Mouse (Mus musculus): ENCODE results near the gene Ptov1. TPM values are rescaled to one million over a fixed set of nuclear protein-coding genes. Genes with fewer than 3 reads are reported as not detected.

The Ptov1 gene
- polyA plus RNA-seq, 3 experiments from 2014 or later = 1.9 to 5.6 (median 3.2) TPM

DNA sequence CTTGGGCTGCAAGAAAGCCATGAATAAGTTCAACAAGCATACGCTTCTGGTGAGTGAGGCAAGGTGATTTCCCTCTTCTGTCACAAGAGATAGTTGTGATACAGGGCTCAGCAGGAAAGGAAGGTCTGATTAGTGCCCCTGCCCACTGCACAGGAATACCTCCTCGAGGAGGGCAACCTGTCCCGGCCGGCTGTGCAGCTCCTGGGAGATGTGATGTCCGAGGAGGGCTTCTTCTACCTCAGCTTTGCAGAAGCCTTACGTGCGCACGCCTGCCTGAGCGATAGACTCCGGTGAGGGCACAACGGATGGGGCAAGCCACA is 30.5 kb downstream of the Ptov1 start:
- peak; percentile 35 for ATAC-seq

DNA sequence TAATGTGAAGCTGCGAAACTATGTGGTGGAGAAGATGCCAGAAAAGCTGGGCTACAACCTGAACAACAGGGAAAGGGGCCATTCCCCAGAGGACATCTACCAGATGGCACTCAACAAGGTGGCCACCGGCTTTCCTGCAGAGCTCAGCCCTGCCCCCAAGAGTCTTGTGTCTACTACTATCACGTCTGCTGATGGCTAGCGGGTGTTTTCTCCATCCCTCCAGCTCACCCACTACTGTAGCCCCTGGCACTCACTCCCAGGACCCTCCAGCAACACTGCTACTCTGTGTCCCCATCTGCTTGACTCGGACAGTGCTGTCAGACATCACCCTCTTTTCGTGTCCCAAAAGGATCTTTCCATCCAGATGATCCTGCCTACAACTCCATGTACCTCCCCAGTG is 31.5 kb downstream of the Ptov1 start:
- ATAC-seq = no peak

DNA sequence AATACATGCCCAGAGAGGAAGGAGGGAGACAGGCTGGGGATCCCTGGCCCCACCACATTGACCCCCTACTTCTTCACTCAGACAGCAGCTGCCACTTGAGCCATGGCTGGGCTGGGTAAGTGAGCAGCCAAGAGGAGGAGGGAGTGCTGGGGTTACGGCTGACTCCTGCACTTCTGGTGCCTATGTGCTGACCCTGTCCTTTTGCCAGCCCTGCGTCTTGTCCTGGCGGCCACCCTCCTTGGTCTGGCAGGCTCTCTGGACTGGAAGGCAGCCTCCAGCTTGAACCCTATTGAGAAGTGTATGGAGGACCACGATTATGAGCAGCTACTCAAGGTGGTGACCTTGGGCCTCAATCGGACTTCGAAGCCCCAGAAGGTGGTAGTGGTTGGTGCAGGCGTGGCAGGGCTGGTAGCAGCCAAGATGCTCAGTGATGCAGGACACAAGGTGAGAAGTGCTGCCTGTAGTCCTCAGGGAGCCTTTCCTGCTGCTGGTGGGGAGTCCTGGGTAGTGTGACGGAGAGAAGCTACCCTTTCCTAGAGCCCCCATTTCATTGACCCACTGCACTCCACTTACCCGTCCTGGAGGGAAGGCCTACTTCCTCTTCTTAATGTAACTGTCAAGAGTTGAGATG is 33.0 kb downstream of the Ptov1 start:
- ATAC-seq = no peak

DNA sequence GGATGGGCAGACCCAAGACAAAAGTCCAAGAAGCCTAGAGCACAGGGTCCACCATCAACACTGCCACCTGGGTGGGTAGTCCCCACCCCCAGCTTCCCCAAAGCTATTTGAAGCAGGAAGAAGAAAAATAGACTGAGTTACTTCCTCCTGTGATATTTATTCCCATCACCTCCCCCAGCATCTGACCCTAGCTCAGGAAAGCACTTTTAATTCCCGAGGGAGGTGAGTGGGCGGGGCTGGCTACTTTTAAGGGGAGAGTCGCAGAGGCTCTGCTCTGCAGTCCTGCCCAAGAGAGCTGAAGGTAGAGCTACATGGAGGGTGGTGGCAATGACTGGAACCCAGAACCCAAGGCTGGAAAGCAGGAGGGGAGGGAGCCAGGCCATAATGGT is 33.6 kb downstream of the Ptov1 start:
- no peak for ATAC-seq

DNA sequence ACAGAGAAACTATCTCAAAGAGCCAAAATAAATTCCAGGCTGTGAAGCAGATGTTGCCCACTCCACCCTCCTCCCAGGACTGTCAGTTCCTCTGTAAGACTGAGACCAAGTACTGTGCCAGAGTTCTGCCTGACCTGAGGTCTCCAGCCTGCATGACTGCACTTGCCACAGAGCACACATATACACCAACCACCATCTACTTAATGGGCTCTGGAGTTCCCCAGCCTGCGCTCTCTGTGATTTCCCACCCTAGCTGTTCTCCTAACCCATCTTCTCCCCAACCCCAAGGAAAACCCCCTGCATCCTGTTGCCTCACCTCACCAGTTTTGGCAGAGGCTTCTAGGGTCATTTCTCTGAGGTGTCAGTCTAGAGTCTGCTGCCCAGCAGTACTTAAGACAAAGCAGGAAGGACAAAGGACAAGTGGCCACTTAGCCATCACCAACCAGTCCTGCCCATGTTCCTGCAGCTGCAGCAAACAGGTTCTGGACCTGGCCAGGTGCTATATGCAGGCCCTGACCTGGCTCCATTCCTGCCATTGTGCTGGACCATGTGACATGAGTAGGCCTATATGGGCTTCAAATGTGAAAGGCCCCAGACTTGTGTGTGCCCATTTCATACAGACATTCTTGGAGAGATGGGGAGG is 34.1 kb downstream of the Ptov1 start:
- no peak for ATAC-seq

DNA sequence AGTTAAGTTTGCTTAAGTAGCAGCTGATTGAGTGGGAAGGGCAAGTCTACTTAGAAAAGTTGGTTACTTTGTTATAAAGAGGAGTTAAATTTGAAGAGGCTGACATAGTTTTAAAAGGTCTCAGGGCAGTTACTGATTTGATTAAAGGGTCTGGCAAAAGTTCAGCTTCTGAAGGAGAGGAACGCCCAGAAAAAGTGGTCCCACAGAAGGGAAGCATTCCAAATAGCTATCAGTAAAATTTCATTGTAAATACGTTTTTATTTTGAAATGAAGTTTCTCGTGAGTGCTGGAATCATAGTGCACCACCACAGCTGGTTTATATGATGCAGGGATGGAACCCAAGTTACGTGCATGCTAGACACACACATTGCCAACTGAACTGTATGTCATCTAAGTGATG is 36.8 kb downstream of the Ptov1 start:
- no peak for ATAC-seq

DNA sequence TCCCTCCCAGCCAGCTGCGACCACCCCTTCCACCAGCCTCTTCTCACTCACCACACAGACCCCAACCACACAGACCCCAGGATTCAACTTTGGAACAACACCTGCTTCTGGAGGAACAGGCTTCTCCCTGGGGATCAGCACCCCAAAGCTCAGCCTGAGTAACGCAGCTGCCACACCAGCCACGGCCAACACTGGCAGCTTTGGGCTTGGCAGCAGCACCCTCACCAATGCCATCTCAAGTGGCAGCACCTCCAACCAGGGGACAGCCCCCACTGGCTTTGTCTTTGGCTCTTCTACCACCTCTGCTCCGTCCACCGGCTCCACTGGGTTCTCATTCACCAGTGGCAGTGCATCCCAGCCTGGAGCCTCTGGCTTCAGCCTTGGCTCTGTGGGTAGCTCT is 40.9 kb downstream of the Ptov1 start:
- ATAC-seq = no peak

DNA sequence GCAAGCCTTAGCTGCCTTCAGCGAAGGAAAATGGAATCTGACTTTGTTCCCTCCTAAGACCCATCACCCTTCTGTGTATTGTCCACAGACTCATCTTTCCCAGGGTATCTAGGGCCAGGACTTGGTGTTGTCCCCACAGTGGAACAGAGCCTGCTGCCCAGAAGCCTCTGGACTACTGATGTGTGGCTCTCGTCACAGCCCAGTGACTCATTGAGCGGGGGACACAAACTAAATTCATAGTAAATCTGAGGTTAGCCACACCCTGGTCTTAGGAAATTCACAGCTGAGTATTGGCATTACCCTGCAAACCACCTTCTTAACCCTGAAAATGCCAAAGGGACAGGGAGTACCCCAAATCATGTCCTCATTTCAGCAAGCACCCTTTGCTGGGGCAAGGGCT is 42.8 kb downstream of the Ptov1 start:
- ATAC-seq = no peak

DNA sequence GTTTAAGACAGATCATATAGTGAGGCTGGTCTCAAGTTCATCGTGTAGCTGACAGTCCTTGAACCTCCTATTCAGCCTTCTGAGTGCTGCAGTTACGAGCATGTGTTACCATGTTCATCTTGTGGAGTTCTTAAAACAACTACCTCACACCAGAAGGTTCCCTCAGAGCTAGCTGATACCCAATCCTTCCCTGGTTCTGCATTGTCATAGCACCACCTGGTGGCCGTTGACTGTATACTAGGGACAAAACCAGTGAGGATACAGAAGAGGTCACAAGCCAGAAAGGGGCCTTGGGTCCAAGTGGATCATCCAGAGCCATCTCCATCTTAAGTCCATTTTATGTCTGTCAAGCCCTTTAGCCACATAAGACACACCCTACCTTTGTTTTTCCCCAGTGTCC is 44.7 kb downstream of the Ptov1 start:
- peak; percentile 88 for ATAC-seq

DNA sequence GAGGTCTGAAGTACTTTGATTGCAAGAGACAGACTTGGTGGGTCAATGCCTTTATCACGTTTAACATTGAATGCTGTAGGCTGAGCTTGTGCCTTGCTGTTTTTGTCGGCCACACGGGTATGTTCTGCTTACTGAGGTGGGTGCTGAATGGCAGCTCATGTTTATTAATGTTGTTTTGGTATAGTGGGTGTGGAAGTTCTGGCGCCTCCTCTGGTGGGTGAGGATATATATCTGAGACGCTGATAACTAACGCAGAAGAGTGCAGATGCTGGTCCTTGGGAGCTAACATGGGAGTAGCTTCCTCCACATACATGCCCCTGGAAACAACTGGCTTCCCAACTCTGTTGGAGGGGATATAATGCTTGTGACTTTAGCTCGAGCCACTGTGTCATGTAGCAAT is 46.2 kb downstream of the Ptov1 start:
- ATAC-seq = no peak

DNA sequence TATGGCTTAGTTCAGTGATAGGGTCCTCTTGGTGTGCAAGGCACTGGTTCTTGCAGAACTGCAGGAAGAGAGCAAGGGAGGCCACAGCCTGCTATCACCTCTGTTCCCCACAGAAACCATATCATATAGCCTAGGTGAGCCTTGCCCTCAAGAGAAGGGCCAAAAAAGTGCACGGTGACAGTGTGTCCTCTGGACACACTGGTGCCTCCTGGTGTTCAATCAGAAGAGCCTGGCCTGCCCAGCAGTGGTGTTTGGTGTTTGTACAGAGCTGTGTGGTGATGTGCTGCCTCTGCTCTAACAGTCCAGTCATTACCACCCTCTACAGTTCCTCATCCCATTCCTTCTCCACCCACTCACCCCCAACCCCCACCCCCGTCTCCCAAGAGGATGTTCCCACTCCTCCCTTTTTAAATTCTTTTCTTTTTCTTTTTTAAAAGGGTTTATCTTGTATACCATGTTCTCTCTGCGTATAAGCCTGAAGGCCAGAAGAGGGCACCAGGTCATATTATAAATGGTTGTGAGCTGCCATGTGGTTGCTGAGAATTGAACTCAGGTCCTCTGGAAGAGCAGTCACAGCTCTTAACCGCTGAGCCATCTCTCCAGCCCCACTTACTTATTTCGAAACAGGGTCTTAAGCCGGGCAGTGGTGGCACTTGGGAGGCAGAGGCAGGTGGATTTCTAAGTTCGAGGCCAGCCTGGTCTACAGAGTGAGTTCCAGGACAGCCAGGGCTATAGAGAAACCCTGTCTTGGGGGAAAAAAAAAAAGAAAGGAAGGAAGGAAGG is 47.7 kb downstream of the Ptov1 start:
- no peak for ATAC-seq

DNA sequence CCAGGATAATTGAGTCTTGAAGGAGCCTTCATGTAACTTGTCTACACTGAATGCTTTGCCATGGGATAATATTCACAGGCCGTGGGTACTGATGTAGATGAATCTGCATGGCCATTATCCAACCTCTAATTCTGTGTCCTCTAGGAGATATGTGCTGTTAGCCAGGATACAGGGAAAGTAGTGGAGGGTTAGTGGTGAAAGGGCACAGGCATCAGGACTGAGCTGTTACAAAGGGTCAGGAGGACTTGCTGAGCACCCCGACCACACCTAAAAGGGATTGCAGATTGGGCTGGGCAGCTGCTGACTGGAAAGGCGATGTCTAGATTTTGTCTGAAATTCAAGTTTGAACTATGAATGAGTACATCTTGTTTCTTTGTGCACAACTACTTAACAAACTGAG is 49.1 kb downstream of the Ptov1 start:
- no peak for ATAC-seq

DNA sequence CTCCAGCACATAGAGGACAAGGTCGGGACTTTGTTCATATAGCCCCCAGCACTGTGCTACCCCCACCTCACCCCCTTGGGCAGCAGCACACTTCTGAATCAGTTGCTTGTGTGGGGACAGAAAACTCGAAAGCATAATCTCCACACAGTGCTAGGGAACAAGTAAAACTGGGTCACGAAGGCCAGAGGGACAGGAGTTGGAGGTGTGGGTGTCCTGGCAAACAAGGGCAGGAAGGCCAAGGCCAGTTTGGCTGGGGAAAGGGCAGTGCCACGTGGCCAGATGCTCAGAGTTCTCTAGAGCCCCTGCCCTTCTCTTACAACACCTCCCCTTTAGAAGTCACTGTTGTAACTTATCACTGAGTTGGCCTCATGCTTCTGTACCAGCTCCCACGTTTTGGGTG is 49.7 kb downstream of the Ptov1 start:
- ATAC-seq = no peak

DNA sequence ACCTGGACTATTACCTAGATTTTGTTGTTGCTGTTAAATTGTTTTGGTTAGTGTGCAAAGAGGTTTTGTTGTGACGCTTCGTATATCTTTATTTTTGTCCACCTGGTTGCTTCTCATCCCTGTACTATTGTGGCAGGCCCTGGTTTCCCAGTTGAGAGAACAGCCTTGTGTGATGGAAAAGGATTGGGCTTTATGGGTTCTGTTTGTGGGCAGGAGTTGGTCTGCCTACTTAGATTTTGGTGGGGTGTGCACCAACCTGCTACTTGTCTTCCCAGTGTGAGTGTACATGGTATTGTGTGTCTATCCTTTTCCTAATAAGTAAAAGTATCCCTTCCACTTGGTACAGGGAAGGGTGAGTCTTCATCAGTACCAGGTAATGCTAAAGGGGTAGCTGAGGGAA is 50.2 kb downstream of the Ptov1 start:
- ATAC-seq = no peak

DNA sequence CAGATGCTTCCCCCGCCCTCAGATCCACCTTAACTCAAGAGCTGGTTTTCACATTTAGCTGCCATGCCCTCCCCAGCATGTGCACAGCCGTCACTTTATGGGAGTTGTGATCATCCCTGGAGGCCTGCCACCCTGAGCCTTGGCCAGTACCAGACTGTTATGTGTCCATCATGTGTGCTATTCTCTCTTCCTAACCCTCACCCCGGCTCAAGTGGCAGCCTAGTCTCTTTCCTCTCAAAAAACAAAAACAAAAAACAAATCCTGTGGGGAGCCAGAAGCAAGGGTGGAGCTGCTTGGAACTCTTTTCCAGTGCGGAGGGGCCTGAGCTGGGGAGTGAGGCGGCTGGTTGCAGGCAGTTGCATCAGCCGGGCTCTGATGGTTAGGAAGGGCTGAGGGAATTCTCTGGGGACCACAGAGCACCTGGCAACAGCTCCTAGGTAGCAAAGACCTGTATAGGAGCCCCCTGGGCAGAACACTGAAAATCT is 50.8 kb downstream of the Ptov1 start:
- no peak for ATAC-seq

DNA sequence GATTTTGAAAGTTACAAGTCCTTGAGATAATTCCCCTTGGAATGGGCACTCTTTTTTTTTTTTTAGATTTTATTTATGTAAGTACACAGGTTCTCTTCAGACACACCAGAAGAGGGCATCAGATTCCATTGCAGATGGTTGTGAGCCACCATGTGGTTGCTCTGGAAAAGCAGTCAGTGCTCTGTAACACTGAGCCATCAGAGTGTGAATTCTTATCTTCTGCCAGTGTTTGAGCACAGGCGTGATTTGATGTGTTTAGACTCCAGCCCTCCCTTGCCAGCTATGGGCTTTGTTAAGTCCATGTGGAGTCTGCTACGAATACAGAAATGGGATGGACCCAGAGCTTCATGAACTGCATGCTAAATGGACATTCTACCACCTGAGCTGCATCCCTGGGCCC is 51.4 kb downstream of the Ptov1 start:
- ATAC-seq = no peak

DNA sequence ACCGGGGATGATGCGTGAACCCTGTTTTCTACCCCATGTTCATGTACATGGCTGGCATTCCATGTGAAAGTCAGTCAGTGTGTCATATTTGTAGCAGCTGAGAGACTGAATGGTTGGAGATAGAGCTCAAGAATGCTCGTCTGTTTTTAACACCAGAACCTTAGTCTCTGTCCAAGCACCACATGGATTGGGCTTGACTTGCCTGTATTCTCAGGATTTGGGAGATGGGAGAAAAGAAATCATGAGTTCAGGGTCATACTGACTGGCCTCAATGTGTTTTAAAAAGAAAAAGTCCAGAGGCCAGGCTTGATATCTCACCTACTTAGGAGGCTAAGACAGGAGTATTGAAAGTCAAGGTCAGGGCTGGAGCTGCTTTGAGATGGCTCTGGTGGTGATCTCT is 52.1 kb downstream of the Ptov1 start:
- ATAC-seq = no peak

DNA sequence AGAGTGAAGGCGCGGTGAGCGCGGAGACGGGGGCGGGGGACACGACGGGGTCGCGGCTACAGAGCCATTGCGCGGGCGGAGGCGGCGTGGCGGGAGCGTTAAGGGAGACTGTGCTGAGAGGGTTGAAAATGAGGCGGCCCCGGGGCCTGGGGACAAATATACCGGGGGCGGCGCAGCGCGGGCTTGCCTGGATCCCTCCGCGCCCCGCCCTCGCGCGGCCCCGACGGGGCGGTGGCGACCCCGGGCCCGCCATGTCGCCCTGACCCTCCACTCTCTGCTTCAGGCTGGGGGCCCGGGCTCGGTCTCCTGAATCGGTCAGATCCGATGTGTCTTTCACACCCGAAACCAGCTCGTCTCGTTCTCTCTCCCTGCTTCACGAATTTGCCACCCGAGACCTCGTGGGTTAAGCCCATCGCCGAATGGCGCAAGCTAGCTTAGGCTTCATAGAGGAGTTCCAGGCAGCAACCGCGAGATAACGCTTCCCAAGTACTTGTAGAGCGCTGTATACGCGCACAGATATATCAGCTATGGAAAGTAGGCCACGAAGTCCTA is 53.0 kb downstream of the Ptov1 start, which contains the start of gene Atf5:
Gene Atf5, minus strand, starts transcription at position 189 of the 552 bp plus-strand sequence.
- no peak for ATAC-seq

DNA sequence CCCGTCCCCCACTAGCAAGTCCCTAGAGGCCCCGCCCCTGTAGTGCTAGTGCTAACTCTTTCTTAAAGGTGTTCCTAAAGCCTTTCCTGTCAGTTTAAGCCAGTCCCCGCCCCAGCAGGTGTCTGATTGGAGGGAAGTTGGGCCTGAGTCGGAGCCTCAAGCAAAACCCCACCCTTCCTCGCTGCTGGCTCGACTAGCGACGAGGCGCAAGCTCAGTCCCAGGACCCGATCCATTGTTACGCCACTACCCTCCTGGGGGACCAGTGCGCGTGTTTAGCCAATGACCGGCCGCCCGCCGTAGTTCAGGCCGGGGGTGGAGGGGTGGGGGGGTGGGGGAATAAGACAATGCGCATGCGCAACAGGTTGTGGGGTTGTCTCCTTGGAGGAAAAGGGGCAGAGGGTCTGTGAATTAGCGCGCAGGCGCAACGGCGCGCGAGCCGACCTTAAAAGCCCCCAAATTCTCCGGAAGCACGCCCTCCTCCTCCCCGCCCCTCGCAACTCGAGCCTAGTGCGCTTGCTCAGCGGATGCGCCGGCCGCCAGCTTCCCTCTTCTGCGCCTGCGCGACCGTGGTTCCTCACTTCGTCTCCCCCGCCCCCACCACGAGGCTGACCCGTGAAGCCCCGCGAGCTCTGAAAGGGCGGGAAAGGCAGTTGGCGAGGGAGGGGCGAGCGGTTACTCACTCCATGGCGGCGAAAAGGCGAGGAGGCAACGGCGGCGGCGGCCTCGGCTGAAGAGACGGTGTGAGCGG is 53.7 kb downstream of the Ptov1 start, which contains the start of the genes Nup62 and Il4i1:
Gene Nup62, plus strand, starts transcription at position 368 of the 749 bp plus-strand sequence.
Gene Il4i1, plus strand, starts transcription at position 667 of the 749 bp plus-strand sequence.
- peak; percentile 93 for ATAC-seq

DNA sequence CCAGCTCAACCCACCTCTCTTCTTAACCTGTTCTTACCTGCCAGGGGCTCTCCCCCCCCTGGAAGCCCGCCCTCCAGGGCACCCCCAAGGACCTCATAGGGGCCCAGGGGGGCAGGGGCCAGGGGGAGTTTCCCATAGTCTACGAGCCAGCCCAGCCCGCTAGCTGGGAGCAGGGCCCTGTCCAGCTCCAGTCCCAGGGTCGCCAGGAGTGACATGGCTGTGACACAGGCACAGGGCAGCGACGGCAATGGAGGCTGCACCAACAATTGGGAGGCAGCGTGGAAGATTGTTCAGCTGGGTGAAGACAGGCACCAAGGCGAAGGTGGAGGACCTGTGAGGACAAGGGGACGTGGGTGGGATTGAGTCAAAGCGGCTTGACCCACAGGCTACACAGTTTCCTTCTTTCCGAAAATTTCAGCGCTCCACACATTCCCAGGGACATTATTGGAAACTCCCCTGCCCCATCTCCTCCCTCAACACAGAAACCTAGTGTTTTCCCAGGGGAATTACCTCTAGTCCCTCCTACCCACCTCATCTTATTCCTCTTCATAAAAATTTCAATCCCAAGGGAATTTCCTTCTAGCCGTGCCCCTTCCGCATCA is 54.5 kb downstream of the Ptov1 start:
- ATAC-seq = no peak

DNA sequence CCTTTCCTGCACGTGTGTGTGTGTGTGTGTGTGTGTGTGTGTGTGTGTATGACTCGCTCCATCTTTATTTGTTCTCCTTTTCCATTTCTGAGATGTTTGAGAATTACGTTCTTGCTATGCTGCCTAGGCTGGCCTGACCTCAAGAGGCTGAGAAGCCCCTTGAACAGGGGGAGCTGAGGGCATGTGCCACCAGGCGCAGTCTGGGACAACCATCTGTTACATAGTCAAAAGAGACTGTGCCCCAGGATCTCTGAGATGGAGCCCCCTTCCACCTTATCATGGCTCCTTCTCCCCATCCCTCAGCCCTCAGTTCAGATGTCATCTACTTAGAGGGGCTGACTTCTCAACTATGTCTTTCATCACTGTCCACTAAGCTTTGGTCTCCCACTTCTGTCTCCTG is 55.2 kb downstream of the Ptov1 start:
- ATAC-seq = no peak

DNA sequence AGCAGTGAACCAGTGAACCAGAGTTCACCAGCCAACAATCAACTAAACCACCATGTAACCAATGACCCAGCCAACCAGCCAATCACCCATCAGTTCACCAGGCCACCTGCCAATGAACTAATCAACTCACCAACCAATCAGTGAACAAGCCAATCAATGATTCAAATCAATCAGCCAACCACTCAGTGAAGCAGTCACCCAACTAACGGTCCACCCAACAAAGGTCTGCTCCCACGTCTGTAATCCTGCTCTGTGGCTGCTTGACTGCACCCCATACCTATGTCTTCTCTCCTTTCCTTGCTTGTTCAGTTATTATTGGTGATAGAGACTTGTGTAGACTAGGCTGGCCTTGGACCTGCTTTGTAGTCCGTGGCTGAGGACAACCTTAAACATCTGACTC is 55.6 kb downstream of the Ptov1 start:
- ATAC-seq = no peak

All from inflammation-experienced regulatory T-cells, adult 6 months (primary cell).